Comparison of ENCODE assay signal across 12 mouse cellular contexts in the genomic region with DNA sequence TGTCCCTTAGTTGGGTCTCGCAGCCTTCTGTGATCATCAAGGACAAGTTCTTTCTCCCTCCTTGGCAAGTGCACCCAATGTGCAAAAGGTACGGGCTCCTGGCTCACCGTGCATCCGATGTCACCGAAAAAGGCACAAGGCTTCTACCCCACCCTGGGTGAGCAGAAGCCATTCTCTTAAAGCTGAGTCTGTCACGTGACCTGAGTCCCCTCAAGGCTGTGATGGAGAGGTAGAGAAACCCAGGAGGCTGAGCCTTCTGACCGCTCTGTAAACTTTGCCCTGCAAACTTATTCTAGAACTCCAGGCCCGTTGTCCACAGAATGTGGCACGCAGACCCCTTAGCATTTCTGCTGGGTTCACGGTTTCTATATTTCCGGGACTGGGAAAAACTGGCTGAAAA. TPM values are rescaled to one million over a fixed set of nuclear protein-coding genes. Genes with fewer than 3 reads are reported as not detected.
"Had no signal": no experiment of that assay in that cellular context is flagged by ENCODE, and none has a peak within 500 bp of the region (broad histone marks: within the 10 kb centered on the region; RNA-seq: fewer than 3 reads in every experiment).

No protein-coding gene starts in this region.

- H3K27ac ChIP-seq: neural tube, embryonic 13.5 days; neural tube, embryonic 15.5 days; stomach, embryonic 15.5 days; stomach, postnatal 0 days had no signal

- H3K36me3 ChIP-seq: neural tube, embryonic 13.5 days; neural tube, embryonic 15.5 days; stomach, embryonic 15.5 days had no signal

- H3K9ac ChIP-seq: neural tube, embryonic 13.5 days; neural tube, embryonic 15.5 days; stomach, embryonic 15.5 days had no signal

- H3K4me2 ChIP-seq: neural tube, embryonic 13.5 days; stomach, embryonic 15.5 days had no signal

- H3K4me3 ChIP-seq: neural tube, embryonic 13.5 days; neural tube, embryonic 15.5 days; stomach, embryonic 15.5 days had no signal

- H3K9me3 ChIP-seq: neural tube, embryonic 13.5 days; neural tube, embryonic 15.5 days; stomach, embryonic 15.5 days had no signal

- DNase-seq: right cerebral cortex, postnatal 14 days; right cerebral cortex, postnatal 4 days; spleen, adult 18-20 months; thymus, adult 18-20 months; thymus, postnatal 25 days; thymus, postnatal 36 days; thymus, postnatal 4 days had no signal

- H3K4me1 ChIP-seq: stomach, embryonic 15.5 days had no signal

RNA-seq across cellular contexts. Expression of gene H2-Oa, which starts 13.1 kb away (rescaled TPM):
- polyA plus RNA-seq: neural tube, embryonic 14.5 days had no signal
